ENCODE assay signal across 18 mouse cellular contexts in genomic region chr3:108986534-108986933, GRCm38 (mm10). TPM values are rescaled to one million over a fixed set of nuclear protein-coding genes. Genes with fewer than 3 reads are reported as not detected.
DNase-seq lines count a peak whose midpoint lies in the region; ATAC-seq lines count a peak whose summit lies in the region.
"Had no signal": no experiment of that assay in that cellular context is flagged by ENCODE, and none has a peak within 500 bp of the region (broad histone marks: within the 10 kb centered on the region; RNA-seq: fewer than 3 reads in every experiment).

No protein-coding gene starts in this region.

- no peaks in the 10 kb centered on the region for H3K36me3 ChIP-seq in neural tube, embryonic 11.5 days (ENCODE audit: control insufficient read depth, insufficient read depth, low read length)
- H3K36me3 ChIP-seq in forebrain, embryonic 15.5 days = peaks cover 17% of the 10 kb centered on the region
- H3K36me3 ChIP-seq in midbrain, embryonic 10.5 days = peaks cover 20% of the 10 kb centered on the region
- peaks cover 34% of the 10 kb centered on the region for H3K36me3 ChIP-seq in neural tube, embryonic 15.5 days

- no peak overlapping the region for H3K4me3 ChIP-seq in neural tube, embryonic 11.5 days (ENCODE audit: low read depth, low read length)
- H3K4me3 ChIP-seq in forebrain, embryonic 15.5 days = no peak overlapping the region
- H3K4me3 ChIP-seq in midbrain, embryonic 10.5 days = no peak overlapping the region
- H3K4me3 ChIP-seq in neural tube, embryonic 15.5 days (replicated peaks) = no peak overlapping the region
- H3K4me3 ChIP-seq: stomach, embryonic 15.5 days had no signal

- H3K4me2 ChIP-seq in neural tube, embryonic 11.5 days (ENCODE audit: low read depth) = no peak overlapping the region
- H3K4me2 ChIP-seq in forebrain, embryonic 15.5 days (replicated peaks) = no peak overlapping the region
- H3K4me2 ChIP-seq in neural tube, embryonic 15.5 days = no peak overlapping the region
- H3K4me2 ChIP-seq: heart, embryonic 11.5 days; stomach, embryonic 15.5 days had no signal

- no peaks in the 10 kb centered on the region for H3K27me3 ChIP-seq in neural tube, embryonic 11.5 days (ENCODE audit: control insufficient read depth, insufficient read depth, low read length)
- H3K27me3 ChIP-seq in forebrain, embryonic 15.5 days = no peaks in the 10 kb centered on the region
- no peaks in the 10 kb centered on the region for H3K27me3 ChIP-seq in midbrain, embryonic 10.5 days (ENCODE audit: low read depth, poor library complexity, severe bottlenecking)
- H3K27me3 ChIP-seq in neural tube, embryonic 15.5 days (replicated peaks) = no peaks in the 10 kb centered on the region
- H3K27me3 ChIP-seq: stomach, embryonic 15.5 days had no signal

- DNase-seq in neural tube, embryonic 11.5 days (ENCODE audit: low spot score) = peak; percentile 30
- DNase-seq in neural tube, embryonic 10.5 days (ENCODE audit: extremely low spot score, low spot score) = no peak
- peak; percentile 45 for DNase-seq in midbrain, embryonic 10.5 days (ENCODE audit: low spot score)
- no peak for DNase-seq in spleen, postnatal 14 days (ENCODE audit: low spot score in 2 of 2)
- DNase-seq in heart, adult 9 months (ENCODE audit: low spot score in 2 of 2) = no peak
- DNase-seq in adrenal gland, postnatal 14 days = no peak
- DNase-seq: layer of hippocampus, adult 9-11 months; right cerebral cortex, postnatal 4 days; thymus, postnatal 36 days had no signal

- WGBS in neural tube, embryonic 11.5 days = 90% methylated on average over 1 of the region's 1 CpGs
- WGBS in forebrain, embryonic 15.5 days = 73% methylated on average over 1 of the region's 1 CpGs
- 88% methylated on average over 1 of the region's 1 CpGs for WGBS in midbrain, embryonic 10.5 days
- WGBS in neural tube, embryonic 15.5 days = 92% methylated on average over 1 of the region's 1 CpGs

- H3K9me3 ChIP-seq in neural tube, embryonic 11.5 days (ENCODE audit: control insufficient read depth, low read length) = no peaks in the 10 kb centered on the region
- H3K9me3 ChIP-seq in forebrain, embryonic 15.5 days = no peaks in the 10 kb centered on the region
- H3K9me3 ChIP-seq in midbrain, embryonic 10.5 days (replicated peaks) = no peaks in the 10 kb centered on the region
- H3K9me3 ChIP-seq in neural tube, embryonic 15.5 days (replicated peaks) = no peaks in the 10 kb centered on the region
- H3K9me3 ChIP-seq: stomach, embryonic 15.5 days had no signal

- H3K4me1 ChIP-seq in neural tube, embryonic 11.5 days (ENCODE audit: control insufficient read depth, insufficient read depth, low read length) = no peaks in the 10 kb centered on the region
- H3K4me1 ChIP-seq in forebrain, embryonic 15.5 days = no peaks in the 10 kb centered on the region
- H3K4me1 ChIP-seq in midbrain, embryonic 10.5 days = peaks cover 15% of the 10 kb centered on the region
- H3K4me1 ChIP-seq in neural tube, embryonic 15.5 days = 0 out of 2 replicates have a peak, but pooled peaks cover 5% of the 10 kb centered on the region
- H3K4me1 ChIP-seq: stomach, embryonic 15.5 days had no signal

- no peak overlapping the region for H3K9ac ChIP-seq in neural tube, embryonic 11.5 days (ENCODE audit: low read length)
- H3K9ac ChIP-seq in forebrain, embryonic 15.5 days (replicated peaks) = no peak overlapping the region
- H3K9ac ChIP-seq in neural tube, embryonic 15.5 days (replicated peaks) = no peak overlapping the region
- H3K9ac ChIP-seq: stomach, embryonic 15.5 days had no signal

- no peak for ATAC-seq in neural tube, embryonic 11.5 days (ENCODE audit: insufficient read depth, low FRiP score, low TSS enrichment)
- ATAC-seq in forebrain, embryonic 15.5 days (replicated peaks) = peak; percentile 67
- ATAC-seq in neural tube, embryonic 15.5 days (ENCODE audit: low FRiP score) = peak; percentile 28; the same call in 1 of the 2 replicates

- H3K27ac ChIP-seq in neural tube, embryonic 11.5 days (ENCODE audit: low read depth, low read length) = no peak overlapping the region
- H3K27ac ChIP-seq in forebrain, embryonic 15.5 days (replicated peaks) = 0 out of 2 replicates have a peak overlapping the region, but pooled peaks have one; percentile 58
- H3K27ac ChIP-seq in midbrain, embryonic 10.5 days (replicated peaks) = no peak overlapping the region
- H3K27ac ChIP-seq in neural tube, embryonic 15.5 days (replicated peaks) = no peak overlapping the region
- H3K27ac ChIP-seq: stomach, embryonic 15.5 days had no signal

RNA-seq across cellular contexts. Expression of gene Fam102b, which starts 40.9 kb away (rescaled TPM):
- 16.8 and 18.2 TPM in 2 replicates for polyA plus RNA-seq in neural tube, embryonic 11.5 days (2014; fragmentation: Nextera tagmentation; extraction: Ambion mirVana)
- polyA plus RNA-seq in forebrain, embryonic 15.5 days (2015; fragmentation: Nextera tagmentation; extraction: Ambion mirVana) = 13.8 and 16.0 TPM in 2 replicates
- polyA plus RNA-seq in midbrain, embryonic 10.5 days (2016; fragmentation: Nextera tagmentation; extraction: Ambion mirVana) = 4.2 and 5.3 TPM in 2 replicates
- polyA plus RNA-seq in neural tube, embryonic 15.5 days (2015; fragmentation: Nextera tagmentation; extraction: Ambion mirVana) = 14.8 and 22.2 TPM in 2 replicates
- total RNA-seq in adrenal gland, postnatal 14 days (2021) = 10.8 and 18.3 TPM in 2 replicates

RNA-seq across cellular contexts. Expression of gene Gm9857, which starts 46.3 kb away (rescaled TPM):
- polyA plus RNA-seq in neural tube, embryonic 11.5 days (2014; fragmentation: Nextera tagmentation; extraction: Ambion mirVana) = not detected in 2 replicates
- polyA plus RNA-seq in forebrain, embryonic 15.5 days (2015; fragmentation: Nextera tagmentation; extraction: Ambion mirVana) = 0.75 and 0.78 TPM in 2 replicates
- polyA plus RNA-seq in midbrain, embryonic 10.5 days (2016; fragmentation: Nextera tagmentation; extraction: Ambion mirVana) = not detected in 2 replicates
- polyA plus RNA-seq in neural tube, embryonic 15.5 days (2015; fragmentation: Nextera tagmentation; extraction: Ambion mirVana) = not detected in 2 replicates
- total RNA-seq in adrenal gland, postnatal 14 days (2021) = not detected in 2 replicates
- total RNA-seq: gastrocnemius, adult 18-20 months; left cerebral cortex, postnatal 25 days; megakaryocyte progenitor cell, adult 5-6 weeks had no signal
- polyA plus RNA-seq: heart, embryonic 11.5 days; kidney, embryonic 16.5 days; liver, embryonic 16.5 days had no signal

RNA-seq across cellular contexts. Expression of gene Henmt1, which starts 46.9 kb away (rescaled TPM):
- polyA plus RNA-seq in neural tube, embryonic 11.5 days (2014; fragmentation: Nextera tagmentation; extraction: Ambion mirVana) = 0.58 and 0.81 TPM in 2 replicates
- polyA plus RNA-seq in forebrain, embryonic 15.5 days (2015; fragmentation: Nextera tagmentation; extraction: Ambion mirVana) = 1.2 and 1.6 TPM in 2 replicates
- polyA plus RNA-seq in midbrain, embryonic 10.5 days (2016; fragmentation: Nextera tagmentation; extraction: Ambion mirVana) = 0.62 and 0.67 TPM in 2 replicates
- polyA plus RNA-seq in neural tube, embryonic 15.5 days (2015; fragmentation: Nextera tagmentation; extraction: Ambion mirVana) = 2.3 and 2.9 TPM in 2 replicates
- not detected in 2 replicates for total RNA-seq in adrenal gland, postnatal 14 days (2021)
- total RNA-seq: gastrocnemius, adult 18-20 months; megakaryocyte progenitor cell, adult 5-6 weeks had no signal
- polyA plus RNA-seq: liver, embryonic 16.5 days had no signal

Comparison
In these comparisons a context has a peak if more than half of its experiments do, and no peak if none do; other contexts are left out.
1. DNase-seq: peak in neural tube, embryonic 11.5 days (single experiment) and midbrain, embryonic 10.5 days (single experiment); none in neural tube, embryonic 10.5 days (single experiment), spleen, postnatal 14 days (0 of 2), heart, adult 9 months (0 of 2) and adrenal gland, postnatal 14 days (single experiment).